Mouse (Mus musculus): ENCODE measurements around the gene Dach1.

- no peak for TF ChIP-seq CTCF (IDR thresholded peaks at IDR 0.05; ENCODE audit: extremely low read depth, insufficient read depth, insufficient read length, insufficient replicate concordance)
- no peak for TF ChIP-seq POLR2A (IDR thresholded peaks at IDR 0.05; ENCODE audit: low read depth, low read length)
Measured at GRCm38 (mm10) chr14:98077996-98078395, 91.6 kb downstream of the Dach1 start.
